Mouse (Mus musculus) heart, postnatal 36 days (tissue): Measurements from ENCODE around the gene Psmd12. TPM values are rescaled to one million over a fixed set of nuclear protein-coding genes. Genes with fewer than 3 reads are reported as not detected.

Source experiments
- DNase-seq, 2 experiments: peaks; one replicate each; pipeline ENCODE4 v3.0.0; 2021 to 2022
- intact Hi-C: fragments of 180-260 bp; cut with DNase I; formaldehyde crosslinking; loops from one replicate; pipeline ENCODE4 v1.15.1; 2025
- total RNA-seq, 2 experiments: library from RNA; stranded (reverse); gene quantifications; 2 replicates each; pipeline ENCODE4 v1.2.3; 2021

Gene Psmd12
- total RNA-seq, 2 experiments from 2014 or later: 89.6 to 92.4 TPM

- no peak for DNase-seq
- intact Hi-C loops: no loop called here
These were observed 20.3 kb upstream of the Psmd12 start for GRCm38 (mm10) chr11:107458986-107459385.

DNA sequence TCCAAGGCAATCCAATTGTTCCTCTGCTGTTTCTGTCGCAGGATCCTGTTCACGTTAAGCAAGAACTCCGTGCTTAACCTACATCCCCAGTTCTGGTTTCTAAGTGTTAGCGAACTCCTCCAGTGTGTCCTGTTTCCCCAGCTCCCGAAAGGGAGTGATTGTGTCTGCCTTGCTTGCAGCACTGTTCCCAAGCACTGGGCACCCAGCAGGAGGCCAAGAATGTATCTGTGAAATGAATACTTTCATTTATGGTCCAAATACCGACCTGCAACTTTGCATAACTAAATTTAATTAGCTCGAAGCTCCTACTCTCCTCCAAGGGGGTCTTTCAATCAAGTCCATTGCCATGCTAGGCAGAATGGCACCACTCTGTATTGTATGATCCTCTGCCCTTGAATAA is 19.5 kb upstream of the Psmd12 start:
- no peak for DNase-seq
- intact Hi-C loops: no loop called here

GRCm38 (mm10) chr11:107462478-107462877 is 16.8 kb upstream of the Psmd12 start:
- intact Hi-C loops: no loop called here
- DNase-seq: no peak

GRCm38 (mm10) chr11:107463251-107463681 is 16.0 kb upstream of the Psmd12 start:
- DNase-seq: no peak
- intact Hi-C loops: no loop called here

DNA sequence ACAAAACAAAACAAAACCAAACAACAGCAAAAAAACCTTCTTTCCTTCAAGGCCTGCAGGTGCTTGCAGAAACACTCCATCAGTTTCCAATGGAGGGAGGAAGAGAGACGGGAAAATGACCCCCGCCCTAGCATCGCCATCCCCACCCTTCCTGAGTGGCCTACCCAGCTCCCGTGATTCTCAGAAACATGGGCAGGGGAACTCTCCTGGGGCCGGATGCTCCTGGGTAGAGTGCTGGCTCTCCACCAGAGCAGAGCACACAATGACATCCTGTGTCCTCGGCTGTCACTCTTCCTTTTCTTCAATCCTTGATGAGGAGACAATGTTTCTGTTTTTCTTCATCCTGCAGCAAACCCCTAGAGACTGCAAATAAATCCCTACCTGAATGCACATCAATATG is 15.1 kb upstream of the Psmd12 start:
- intact Hi-C loops: loop anchor here (2.0 kb wide), 1 partner anchor 43 kb away; no protein-coding TSS in a partner anchor

DNA sequence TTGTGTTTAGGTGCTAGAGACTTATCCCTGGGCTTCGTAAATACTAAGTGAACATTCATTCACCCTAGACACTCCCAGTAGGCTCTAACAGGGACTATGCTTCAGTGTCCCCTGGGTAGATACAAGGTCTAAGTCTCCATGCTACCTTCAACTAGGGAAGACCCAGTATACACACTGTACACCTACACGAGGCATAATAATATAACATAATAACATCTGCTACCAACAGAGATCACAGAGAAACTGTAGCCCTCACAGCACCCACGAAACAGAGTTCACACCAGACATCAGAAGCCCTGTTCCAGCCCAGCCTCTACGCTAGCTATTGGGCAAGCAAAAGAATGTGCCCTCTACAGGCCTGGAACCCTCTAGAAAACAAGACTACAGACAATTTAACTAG is 14.2 kb upstream of the Psmd12 start:
- intact Hi-C loops: loop anchor here (2.0 kb wide), 1 partner anchor 44 kb away; no protein-coding TSS in a partner anchor
- no peak for DNase-seq

More for the DNA sequence above, 15.1 kb upstream of the Psmd12 start:
- DNase-seq: no peak

DNA sequence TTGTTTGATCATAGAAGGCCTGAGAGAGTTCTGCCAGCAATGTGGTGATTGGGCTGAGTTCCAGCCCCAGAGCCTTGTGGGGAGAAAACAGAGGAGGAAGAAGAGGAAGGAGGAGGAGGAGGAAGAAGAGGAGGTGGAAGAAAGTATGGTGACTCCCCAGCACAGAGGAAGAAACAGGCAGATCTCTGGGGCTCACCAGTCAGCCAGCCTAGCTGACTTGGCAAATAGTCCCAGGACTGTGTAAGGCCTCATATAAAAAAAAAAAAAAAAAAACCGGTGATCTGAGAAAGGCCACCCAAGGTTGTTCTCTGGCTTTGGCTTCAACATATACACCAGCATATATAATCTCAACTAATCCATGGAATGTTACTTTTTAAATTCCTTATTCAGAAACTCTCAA is 13.3 kb upstream of the Psmd12 start:
- intact Hi-C loops: loop anchor here (2.0 kb wide), 1 partner anchor 45 kb away; no protein-coding TSS in a partner anchor
- DNase-seq: no peak

- intact Hi-C loops: no loop called here
These were observed 12.5 kb upstream of the Psmd12 start for GRCm38 (mm10) chr11:107466611-107467391.

GRCm38 (mm10) chr11:107468252-107469030 is 10.8 kb upstream of the Psmd12 start:
- intact Hi-C loops: loop anchor here (1.0 to 2.0 kb wide), 4 partner anchors 18 to 192 kb away; no protein-coding TSS in a partner anchor
- no peak for DNase-seq

More at GRCm38 (mm10) chr11:107466611-107467391, 12.5 kb upstream of the Psmd12 start:
- no peak for DNase-seq

- intact Hi-C loops: loop anchor here (1.0 to 2.0 kb wide), 4 partner anchors 18 to 193 kb away; no protein-coding TSS in a partner anchor
- DNase-seq: peak; percentile 83 to 88
These were observed 10.2 kb upstream of the Psmd12 start for GRCm38 (mm10) chr11:107469031-107469522.

- peak; percentile 67 to 80 for DNase-seq
- intact Hi-C loops: loop anchor here (1.0 to 5.0 kb wide), 7 partner anchors 19 to 277 kb away; no protein-coding TSS in a partner anchor
These were observed 9.5 kb upstream of the Psmd12 start for GRCm38 (mm10) chr11:107469523-107470371.

DNA sequence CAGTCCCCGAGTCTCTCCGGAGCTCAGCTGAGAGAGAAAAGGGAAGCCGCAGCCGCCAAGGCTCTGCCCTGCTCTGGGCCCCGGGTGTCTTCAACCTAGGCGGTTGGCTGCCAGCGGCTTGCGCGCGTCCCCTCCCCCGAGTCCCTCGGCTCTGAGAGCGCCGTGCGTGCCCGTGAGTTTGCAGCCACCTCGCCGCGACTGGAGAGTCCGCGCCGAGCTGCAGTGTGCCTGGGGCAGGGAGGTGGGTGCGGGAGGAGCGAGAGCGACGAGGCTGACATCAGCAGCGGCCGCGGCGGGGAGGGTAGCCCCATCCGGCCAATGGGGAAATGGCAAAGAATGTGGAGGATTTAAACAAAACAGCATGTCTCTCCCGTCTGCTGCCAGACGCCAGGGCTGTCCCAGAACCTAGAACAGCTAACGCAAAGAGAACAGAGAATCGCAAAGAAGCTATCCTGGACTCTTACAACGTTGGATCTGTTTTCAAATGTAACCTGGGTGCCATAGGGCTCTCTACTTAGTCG is 8.7 kb upstream of the Psmd12 start, which contains the start of gene Pitpnc1:
Pitpnc1 (minus strand) TSS at position 179 of the 521 bp plus-strand sequence.
- intact Hi-C loops: loop anchor here (1.0 to 5.0 kb wide), 3 partner anchors 134 to 278 kb away; no protein-coding TSS in a partner anchor
- DNase-seq: peak; percentile 87 to 89

DNA sequence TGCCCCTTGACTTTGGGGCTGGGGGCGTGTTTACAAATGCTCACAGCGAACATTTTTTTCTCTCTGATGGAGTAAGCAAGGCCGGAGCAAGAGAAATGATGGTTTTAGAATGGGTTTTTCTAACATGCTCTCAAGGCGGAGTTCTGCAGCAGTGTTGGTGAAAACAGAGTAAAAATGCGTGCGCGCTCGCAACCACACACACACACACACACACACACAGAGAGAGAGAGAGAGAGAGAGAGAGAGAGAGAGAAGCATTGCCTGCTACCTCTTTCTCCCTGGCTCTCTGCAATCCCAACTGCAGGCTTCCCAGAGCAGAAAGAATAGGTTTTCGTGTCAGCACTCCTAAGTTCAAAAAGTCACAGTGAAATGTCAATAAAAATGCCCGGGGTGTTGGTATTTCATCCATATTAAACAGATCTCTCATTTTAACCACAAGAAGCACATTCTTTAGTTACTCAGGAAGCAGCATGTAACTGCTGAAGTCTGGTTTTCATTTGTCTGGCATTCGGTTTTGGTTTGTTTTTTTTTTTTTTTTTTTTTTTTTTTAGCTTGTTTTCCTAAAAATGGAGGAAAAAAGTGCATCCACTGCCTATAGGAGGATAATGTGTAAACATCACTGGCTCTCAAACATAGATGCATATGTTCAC is 8.1 kb upstream of the Psmd12 start:
- intact Hi-C loops: loop anchor here (2.0 to 5.0 kb wide), 2 partner anchors 134 to 279 kb away; no protein-coding TSS in a partner anchor
- DNase-seq: no peak

DNA sequence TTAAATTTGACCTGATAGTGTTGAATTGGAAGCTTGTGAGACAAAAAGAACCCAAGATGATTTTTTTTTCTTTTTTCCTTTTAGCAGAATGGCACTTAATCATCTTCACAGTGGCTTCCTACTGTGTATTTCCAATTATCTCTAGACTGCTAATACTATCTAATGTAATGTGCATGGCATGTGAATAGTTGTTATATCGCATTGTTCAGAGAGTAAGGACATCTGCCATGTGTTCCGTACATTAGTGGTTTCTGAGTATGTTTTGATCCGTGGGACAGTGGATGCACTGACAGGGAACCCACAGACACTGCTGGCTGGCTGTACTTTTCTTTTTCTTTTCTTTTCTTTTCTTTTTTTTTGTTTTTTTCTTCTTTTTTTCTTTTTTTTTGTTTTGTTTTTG is 7.0 kb upstream of the Psmd12 start:
- intact Hi-C loops: loop anchor here (5.0 kb wide), 1 partner anchor 280 kb away; no protein-coding TSS in a partner anchor
- no peak for DNase-seq

- intact Hi-C loops: loop anchor here (1.0 to 5.0 kb wide), 2 partner anchors 197 to 281 kb away; no protein-coding TSS in a partner anchor
- DNase-seq: peak; percentile 27 to 52
These were observed 6.0 kb upstream of the Psmd12 start for GRCm38 (mm10) chr11:107473137-107473820.

DNA sequence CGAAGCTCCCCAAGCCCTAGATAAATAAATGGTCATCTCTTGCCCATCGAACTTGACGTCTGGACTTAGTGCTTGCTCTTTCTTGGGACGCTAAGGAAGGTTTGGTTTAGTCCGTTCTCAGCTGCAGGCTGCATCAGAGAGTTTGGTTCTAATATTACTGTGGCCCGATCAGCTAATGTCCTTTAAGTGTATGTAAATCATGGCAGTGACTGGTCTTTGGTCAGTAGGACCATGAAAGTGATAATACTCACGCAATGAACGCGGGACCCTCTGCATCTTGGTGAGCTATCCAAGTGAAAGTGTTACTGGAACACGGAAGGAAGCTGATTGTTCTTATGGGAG is 549 bp downstream of the Psmd12 start:
- intact Hi-C loops: no loop called here

DNA sequence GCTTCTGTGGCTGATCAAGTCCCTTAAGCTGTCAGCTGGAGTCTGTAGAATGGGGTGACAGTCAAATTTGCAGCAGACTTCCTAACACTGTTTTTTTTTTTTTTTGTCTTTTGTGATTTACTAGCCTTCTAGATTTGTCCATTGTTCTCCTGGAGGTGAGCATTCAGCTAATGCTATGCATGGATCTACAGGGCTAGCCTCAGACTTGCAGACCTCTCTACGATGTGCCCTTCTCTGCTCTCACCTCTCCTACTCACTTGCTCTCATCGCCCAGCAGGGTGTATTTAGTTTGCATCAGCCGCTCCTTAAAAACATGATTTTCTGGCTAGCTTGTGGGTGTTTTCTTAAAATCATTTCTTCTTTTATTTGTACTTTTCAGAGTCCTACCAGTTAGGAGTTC is 5.1 kb downstream of the Psmd12 start:
- intact Hi-C loops: no loop called here
- no peak for DNase-seq

More for the DNA sequence above, 549 bp downstream of the Psmd12 start:
- no peak for DNase-seq

- no peak for DNase-seq
These were observed 23.5 kb downstream of the Psmd12 start for GRCm38 (mm10) chr11:107502801-107503200.

More at GRCm38 (mm10) chr11:107502801-107503200, 23.5 kb downstream of the Psmd12 start:
- intact Hi-C loops: no loop called here
